Mouse (Mus musculus): Measurements from ENCODE around the gene Hnrnpab. TPM values are rescaled to one million over a fixed set of nuclear protein-coding genes. Genes with fewer than 3 reads are reported as not detected.

Gene Hnrnpab
- polyA plus RNA-seq, 1 experiment from 2014 or later, result 191 TPM

GRCm38 (mm10) chr11:51629651-51630314, 23.1 kb upstream of the Hnrnpab start:
- Histone ChIP-seq H3K4me3 (ENCODE audit: low read depth, low read length) (no peak overlapping the region), H3K9ac (ENCODE audit: low read depth, low read length) (no peak overlapping the region), H3K27ac (ENCODE audit: low read depth, low read length) (no peak overlapping the region), H3K4me2 (replicated peaks; ENCODE audit: low read depth) (no peak overlapping the region), H3K27me3 (replicated peaks; ENCODE audit: control insufficient read depth, insufficient read depth, low read length) (no peaks in the 10 kb centered on the region), H3K4me1 (replicated peaks; ENCODE audit: control insufficient read depth, insufficient read depth, low read length) (no peaks in the 10 kb centered on the region), H3K9me3 (ENCODE audit: control insufficient read depth) (no peaks in the 10 kb centered on the region), H3K36me3 (ENCODE audit: control insufficient read depth, insufficient read depth) (peaks cover 21% of the 10 kb centered on the region)
- WGBS, result 81% methylated on average over 15 of the region's 15 CpGs
- TF ChIP-seq CTCF (IDR thresholded peaks at IDR 0.05; ENCODE audit: low read depth), result no peak
- ATAC-seq, result no peak

- Histone ChIP-seq H3K9ac (ENCODE audit: low read depth, low read length) (no peak overlapping the region), H3K4me2 (replicated peaks; ENCODE audit: low read depth) (no peak overlapping the region), H3K9me3 (ENCODE audit: control insufficient read depth) (no peaks in the 10 kb centered on the region), H3K36me3 (ENCODE audit: control insufficient read depth, insufficient read depth) (peaks cover 40% of the 10 kb centered on the region), H3K27me3 (replicated peaks; ENCODE audit: control insufficient read depth, insufficient read depth, low read length) (no peaks in the 10 kb centered on the region), H3K4me1 (replicated peaks; ENCODE audit: control insufficient read depth, insufficient read depth, low read length) (no peaks in the 10 kb centered on the region), H3K4me3 (ENCODE audit: low read depth, low read length) (no peak overlapping the region), H3K27ac (ENCODE audit: low read depth, low read length) (no peak overlapping the region)
- no peak for ATAC-seq
- WGBS, result 91% methylated on average over 8 of the region's 8 CpGs
- no peak for TF ChIP-seq CTCF (IDR thresholded peaks at IDR 0.05; ENCODE audit: low read depth)
Observed at GRCm38 (mm10) chr11:51627907-51628306, 21.3 kb upstream of the Hnrnpab start.

- Histone ChIP-seq H3K36me3 (ENCODE audit: control insufficient read depth, insufficient read depth) (peaks cover 44% of the 10 kb centered on the region), H3K4me1 (replicated peaks; ENCODE audit: control insufficient read depth, insufficient read depth, low read length) (no peaks in the 10 kb centered on the region), H3K4me3 (ENCODE audit: low read depth, low read length) (no peak overlapping the region), H3K9ac (ENCODE audit: low read depth, low read length) (no peak overlapping the region), H3K27ac (ENCODE audit: low read depth, low read length) (no peak overlapping the region), H3K4me2 (replicated peaks; ENCODE audit: low read depth) (no peak overlapping the region), H3K9me3 (ENCODE audit: control insufficient read depth) (no peaks in the 10 kb centered on the region), H3K27me3 (replicated peaks; ENCODE audit: control insufficient read depth, insufficient read depth, low read length) (no peaks in the 10 kb centered on the region)
- no peak for TF ChIP-seq CTCF (IDR thresholded peaks at IDR 0.05; ENCODE audit: low read depth)
- WGBS, result 91% methylated on average over 9 of the region's 9 CpGs
- no peak for ATAC-seq
Observed at GRCm38 (mm10) chr11:51627425-51627824, 20.8 kb upstream of the Hnrnpab start.

- Histone ChIP-seq H3K4me2 (replicated peaks; ENCODE audit: low read depth) (no peak overlapping the region), H3K36me3 (ENCODE audit: control insufficient read depth, insufficient read depth) (peaks cover 45% of the 10 kb centered on the region), H3K4me3 (ENCODE audit: low read depth, low read length) (no peak overlapping the region), H3K9me3 (ENCODE audit: control insufficient read depth) (no peaks in the 10 kb centered on the region), H3K4me1 (replicated peaks; ENCODE audit: control insufficient read depth, insufficient read depth, low read length) (no peaks in the 10 kb centered on the region), H3K27me3 (replicated peaks; ENCODE audit: control insufficient read depth, insufficient read depth, low read length) (no peaks in the 10 kb centered on the region), H3K9ac (ENCODE audit: low read depth, low read length) (no peak overlapping the region), H3K27ac (ENCODE audit: low read depth, low read length) (no peak overlapping the region)
- no peak for ATAC-seq
- TF ChIP-seq CTCF (IDR thresholded peaks at IDR 0.05; ENCODE audit: low read depth), result no peak
- 76% methylated on average over 5 of the region's 5 CpGs for WGBS
Observed at GRCm38 (mm10) chr11:51625187-51625820, 18.7 kb upstream of the Hnrnpab start.

GRCm38 (mm10) chr11:51622971-51623491, 16.4 kb upstream of the Hnrnpab start:
- no peak overlapping the region for H3K4me2 ChIP-seq (replicated peaks; ENCODE audit: low read depth)
- H3K27ac ChIP-seq (ENCODE audit: low read depth, low read length), result no peak overlapping the region; the same call in 1 of the 2 replicates
- 87% methylated on average over 7 of the region's 7 CpGs for WGBS
- H3K36me3 ChIP-seq (ENCODE audit: control insufficient read depth, insufficient read depth), result peaks cover 45% of the 10 kb centered on the region
- H3K4me3 ChIP-seq (ENCODE audit: low read depth, low read length), result no peak overlapping the region
- TF ChIP-seq CTCF (IDR thresholded peaks at IDR 0.05; ENCODE audit: low read depth), result no peak
- no peaks in the 10 kb centered on the region for H3K9me3 ChIP-seq (ENCODE audit: control insufficient read depth)
- H3K4me1 ChIP-seq (replicated peaks; ENCODE audit: control insufficient read depth, insufficient read depth, low read length), result no peaks in the 10 kb centered on the region
- H3K9ac ChIP-seq (ENCODE audit: low read depth, low read length), result no peak overlapping the region
- no peak for ATAC-seq
- no peaks in the 10 kb centered on the region for H3K27me3 ChIP-seq (replicated peaks; ENCODE audit: control insufficient read depth, insufficient read depth, low read length)

- peaks cover 44% of the 10 kb centered on the region for H3K36me3 ChIP-seq (ENCODE audit: control insufficient read depth, insufficient read depth)
Observed at GRCm38 (mm10) chr11:51621776-51622175, 15.1 kb upstream of the Hnrnpab start.

More at GRCm38 (mm10) chr11:51621776-51622175, 15.1 kb upstream of the Hnrnpab start:
- no peak for TF ChIP-seq CTCF (IDR thresholded peaks at IDR 0.05; ENCODE audit: low read depth)
- Histone ChIP-seq H3K27me3 (replicated peaks; ENCODE audit: control insufficient read depth, insufficient read depth, low read length) (no peaks in the 10 kb centered on the region), H3K27ac (ENCODE audit: low read depth, low read length) (no peak overlapping the region), H3K4me1 (replicated peaks; ENCODE audit: control insufficient read depth, insufficient read depth, low read length) (no peaks in the 10 kb centered on the region), H3K4me3 (ENCODE audit: low read depth, low read length) (no peak overlapping the region), H3K4me2 (replicated peaks; ENCODE audit: low read depth) (no peak overlapping the region), H3K9ac (ENCODE audit: low read depth, low read length) (no peak overlapping the region), H3K9me3 (ENCODE audit: control insufficient read depth) (no peaks in the 10 kb centered on the region)
- 93% methylated on average over 2 of the region's 2 CpGs for WGBS
- ATAC-seq, result no peak

Measured in intestine, postnatal 0 days (tissue).